Mouse (Mus musculus) C2C12 (cell line): ENCODE data around the gene Nav2.

Source experiments
- CEBPB ChIP-seq: IDR thresholded peaks from one replicate; pipeline ENCODE4 v1.6.1; 2011; ENCODE audit warnings: low read depth, mild to moderate bottlenecking, control low read depth, moderate library complexity
- CTCF ChIP-seq: IDR thresholded peaks from one replicate; pipeline ENCODE4 v1.5.1; 2011; ENCODE audit not compliant: control insufficient read depth, insufficient read depth, insufficient read length
- MAX ChIP-seq: IDR thresholded peaks from one replicate; pipeline ENCODE4 v1.6.1; 2011; ENCODE audit warnings: mild to moderate bottlenecking, control low read depth
- MYOD1 ChIP-seq: IDR thresholded peaks from one replicate; pipeline ENCODE4 v1.6.1; 2011; ENCODE audit warnings: low read depth; ENCODE audit not compliant: control insufficient read depth, insufficient read length
- MYOG ChIP-seq: IDR thresholded peaks from one replicate; pipeline ENCODE4 v1.6.1; 2011; ENCODE audit not compliant: control insufficient read depth, insufficient read length; ENCODE audit errors: extremely low read depth
- USF1 ChIP-seq: IDR thresholded peaks from one replicate; pipeline ENCODE4 v1.6.1; 2011; ENCODE audit warnings: low read depth, mild to moderate bottlenecking, control low read depth, moderate library complexity

- no peak for TF ChIP-seq CTCF
- no peak for TF ChIP-seq MYOG
- TF ChIP-seq USF1, result no peak
- TF ChIP-seq CEBPB, result no peak
- no peak for TF ChIP-seq MAX
- TF ChIP-seq MYOD1, result no peak
These were observed 298.5 kb downstream of the Nav2 start for GRCm38 (mm10) chr7:49206775-49207676.
